Mouse (Mus musculus) bone marrow macrophage, adult 2 months (primary cell): ENCODE measurements at regions not wholly inside any gene's neighbourhood (a gene's known extent, or its start where the extent isn't known, plus 50 kb on each side); places are given as distances from the start of the nearest gene placed in this dataset.

Source experiments
- CTCF ChIP-seq: IDR thresholded peaks from 2 replicates; pipeline ENCODE4 v1.5.1; 2012; ENCODE audit warnings: low read depth, mild to moderate bottlenecking, low read length, moderate library complexity
- POLR2A ChIP-seq: IDR thresholded peaks from 2 replicates; pipeline ENCODE4 v1.6.1; 2012; ENCODE audit warnings: mild to moderate bottlenecking, low read depth, low read length, borderline replicate concordance

- TF ChIP-seq CTCF (no peak), POLR2A (no peak)
These were observed 50.1 kb upstream of the Cpm start for GRCm38 (mm10) chr10:117579210-117579609.
